Mouse (Mus musculus) right cerebral cortex, adult 2 months (tissue): Measurements from ENCODE around the gene Frrs1l.

ENCODE experiments used
- DNase-seq, 2 experiments: peaks; one replicate each; pipeline ENCODE4 v3.0.0; 2021 to 2022; ENCODE audit warnings: low spot score in 2 of 2

Gene Frrs1l

DNA sequence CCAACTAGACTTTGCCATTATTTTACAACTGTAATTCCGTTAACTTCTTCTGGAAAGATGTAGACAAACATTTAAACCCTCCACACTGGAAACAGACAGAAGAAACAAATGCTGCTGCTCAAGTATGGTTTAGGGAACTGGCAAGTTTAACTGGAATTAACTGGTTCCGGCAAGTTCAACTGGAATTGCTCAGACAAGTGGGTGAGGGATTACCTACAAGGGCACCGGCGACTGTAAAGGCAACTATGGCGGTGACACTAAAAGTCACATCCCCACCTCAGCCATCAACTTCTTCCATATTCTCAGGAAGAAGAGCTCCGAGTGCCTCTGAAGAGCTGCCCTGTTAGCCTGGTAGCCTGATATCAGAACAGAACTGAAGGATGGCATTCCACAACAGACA lies 75.9 kb downstream of the Frrs1l start:
- no peak for DNase-seq

DNA sequence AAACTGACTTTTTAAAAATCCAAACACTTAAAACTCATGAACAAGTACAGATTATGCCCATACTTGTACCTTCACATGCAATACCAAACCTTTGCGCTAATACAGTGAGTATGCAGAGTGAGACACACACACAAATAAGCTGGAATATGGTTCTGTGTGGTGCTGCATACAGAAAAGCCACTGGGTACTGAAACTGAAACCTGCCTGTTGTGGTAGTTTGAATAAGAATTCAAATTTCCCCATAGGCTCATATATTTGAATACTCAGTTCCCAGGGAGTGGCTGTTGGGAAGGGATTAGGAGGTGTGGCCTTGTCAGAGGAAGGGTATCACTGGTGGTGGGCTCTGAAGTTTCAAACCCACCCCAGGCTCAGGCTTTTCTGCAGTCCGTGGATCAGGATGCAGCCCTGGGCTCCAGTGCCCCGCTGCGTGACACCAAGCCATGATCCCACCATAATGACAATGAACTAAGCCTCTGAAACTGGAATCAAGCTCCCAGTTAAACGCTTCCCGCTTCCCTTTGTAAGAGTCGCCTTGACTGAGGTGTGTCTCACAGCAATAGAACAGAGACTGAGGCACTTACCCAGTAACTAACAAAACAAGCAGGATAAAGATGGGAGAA lies 77.7 kb downstream of the Frrs1l start:
- no peak for DNase-seq

DNA sequence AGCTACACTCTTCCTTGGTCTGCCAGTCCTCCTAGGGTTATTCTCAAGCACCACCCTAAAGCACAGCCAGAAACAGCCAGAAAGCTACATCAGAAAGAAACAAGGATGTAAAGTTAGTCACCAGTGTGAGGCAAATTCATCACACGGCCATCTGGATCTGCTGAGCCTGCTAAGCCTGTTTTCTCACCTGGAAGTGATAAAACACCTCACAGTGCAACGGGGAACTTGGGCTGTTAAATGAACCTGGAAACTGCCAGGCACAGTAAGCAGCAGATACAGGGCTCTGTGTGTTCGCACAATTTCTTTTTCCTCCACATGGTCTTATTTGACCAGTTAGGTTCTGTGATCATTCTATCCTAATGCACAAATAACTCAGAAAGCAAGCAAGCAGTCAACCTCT lies 80.6 kb downstream of the Frrs1l start:
- DNase-seq: no peak

DNA sequence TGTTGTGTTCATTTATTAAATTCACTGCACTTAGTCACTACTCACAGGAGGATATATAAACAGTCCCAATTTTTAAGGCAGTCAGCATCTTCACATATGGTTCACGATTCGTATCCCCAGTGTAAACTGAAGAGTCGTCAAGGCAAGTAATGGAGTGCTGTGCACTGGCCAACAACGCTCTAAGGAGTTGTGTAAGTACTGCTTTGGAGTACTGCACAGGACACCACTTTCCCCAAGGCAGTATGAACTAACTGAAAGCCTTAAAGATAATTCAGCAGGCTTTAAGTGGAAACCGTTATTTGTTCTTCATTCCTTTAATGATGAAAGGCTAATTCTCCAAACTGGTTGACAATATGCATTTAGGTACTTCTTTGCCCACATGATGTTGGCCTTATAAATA lies 82.5 kb downstream of the Frrs1l start:
- DNase-seq: no peak
